Mouse (Mus musculus) right cerebral cortex, postnatal 4 days (tissue): ENCODE measurements at regions not wholly inside any gene's neighbourhood (a gene's known extent, or its start where the extent isn't known, plus 50 kb on each side); places are given as distances from the start of the nearest gene placed in this dataset.
"Not testable (repeated sequence)": the region's sequence is repeated elsewhere in the genome, so short reads cannot be mapped to it uniquely, and the experiment has no call there.

Experiments used
- DNase-seq: peaks from one replicate; pipeline ENCODE4 v3.0.0-alpha.2; 2022

GRCm38 (mm10) chr6:37749016-37749415 is 121.6 kb upstream of the Trim24 start:
- DNase-seq, result no peak

- DNase-seq, result no peak
Measured at GRCm38 (mm10) chr6:37750271-37750670, 120.3 kb upstream of the Trim24 start.

- no peak for DNase-seq
Measured at GRCm38 (mm10) chr6:37751701-37752100, 118.9 kb upstream of the Trim24 start.

- not testable (repeated sequence) for DNase-seq
Measured at GRCm38 (mm10) chr6:37761003-37761402, 109.6 kb upstream of the Trim24 start.

GRCm38 (mm10) chr6:37763036-37763435 is 107.6 kb upstream of the Trim24 start:
- DNase-seq, result no peak

- DNase-seq, result no peak
Measured at GRCm38 (mm10) chr6:37767690-37768089, 102.9 kb upstream of the Trim24 start.

- no peak for DNase-seq
Measured at GRCm38 (mm10) chr6:37773294-37773693, 97.3 kb upstream of the Trim24 start.

GRCm38 (mm10) chr6:37775151-37775550 is 95.5 kb upstream of the Trim24 start:
- no peak for DNase-seq

- DNase-seq, result no peak
Measured at GRCm38 (mm10) chr6:37779893-37780292, 90.7 kb upstream of the Trim24 start.

- DNase-seq, result no peak
Measured at GRCm38 (mm10) chr6:37781894-37782293, 88.7 kb upstream of the Trim24 start.

- DNase-seq, result not testable (repeated sequence)
Measured at GRCm38 (mm10) chr6:37785280-37785679, 85.3 kb upstream of the Trim24 start.

GRCm38 (mm10) chr6:37785741-37786140 is 84.9 kb upstream of the Trim24 start:
- no peak for DNase-seq

- DNase-seq, result not testable (repeated sequence)
Measured at GRCm38 (mm10) chr6:37787858-37788257, 82.8 kb upstream of the Trim24 start.

GRCm38 (mm10) chr6:37790878-37791277 is 79.7 kb upstream of the Trim24 start:
- no peak for DNase-seq

GRCm38 (mm10) chr6:37794211-37794610 is 76.4 kb upstream of the Trim24 start:
- DNase-seq, result no peak

GRCm38 (mm10) chr6:37795001-37795400 is 75.6 kb upstream of the Trim24 start:
- DNase-seq, result no peak

- DNase-seq, result no peak
Measured at GRCm38 (mm10) chr6:37803231-37803630, 67.4 kb upstream of the Trim24 start.

- DNase-seq, result not testable (repeated sequence)
Measured at GRCm38 (mm10) chr6:37805896-37806295, 64.7 kb upstream of the Trim24 start.

- DNase-seq, result not testable (repeated sequence)
Measured at GRCm38 (mm10) chr6:37806529-37807191, 64.0 kb upstream of the Trim24 start.

GRCm38 (mm10) chr6:37815218-37815617 is 55.4 kb upstream of the Trim24 start:
- not testable (repeated sequence) for DNase-seq
